Mouse (Mus musculus): Measurements from ENCODE around the gene Gm20388.
A peak's percentile ranks its signal among the peaks of the same experiment; 100 is the strongest.

Gene Gm20388

GRCm38 (mm10) chr8:120559654-120560053, 649.0 kb downstream of the Gm20388 start:
- no peak for DNase-seq

DNA sequence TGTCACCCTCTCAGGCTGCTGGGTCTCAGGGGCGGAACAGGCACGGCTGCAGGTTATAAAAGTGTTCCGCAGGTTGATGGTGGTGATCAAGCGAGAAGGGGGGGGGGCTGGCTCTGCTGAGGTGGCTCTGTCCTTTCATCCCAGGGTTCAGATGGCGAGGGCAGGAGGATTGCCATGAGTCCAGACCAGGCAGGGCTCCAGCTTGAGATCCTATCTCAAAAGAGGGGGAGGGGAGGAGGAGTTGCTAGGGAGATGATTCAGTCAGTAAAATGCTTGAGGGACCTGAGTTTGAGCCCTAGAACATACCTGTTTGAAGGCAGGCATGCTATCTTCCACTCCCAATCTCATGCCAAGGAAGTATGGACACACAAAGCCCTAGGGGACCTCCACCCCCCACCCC, 649.9 kb downstream of the Gm20388 start:
- no peak for DNase-seq

DNA sequence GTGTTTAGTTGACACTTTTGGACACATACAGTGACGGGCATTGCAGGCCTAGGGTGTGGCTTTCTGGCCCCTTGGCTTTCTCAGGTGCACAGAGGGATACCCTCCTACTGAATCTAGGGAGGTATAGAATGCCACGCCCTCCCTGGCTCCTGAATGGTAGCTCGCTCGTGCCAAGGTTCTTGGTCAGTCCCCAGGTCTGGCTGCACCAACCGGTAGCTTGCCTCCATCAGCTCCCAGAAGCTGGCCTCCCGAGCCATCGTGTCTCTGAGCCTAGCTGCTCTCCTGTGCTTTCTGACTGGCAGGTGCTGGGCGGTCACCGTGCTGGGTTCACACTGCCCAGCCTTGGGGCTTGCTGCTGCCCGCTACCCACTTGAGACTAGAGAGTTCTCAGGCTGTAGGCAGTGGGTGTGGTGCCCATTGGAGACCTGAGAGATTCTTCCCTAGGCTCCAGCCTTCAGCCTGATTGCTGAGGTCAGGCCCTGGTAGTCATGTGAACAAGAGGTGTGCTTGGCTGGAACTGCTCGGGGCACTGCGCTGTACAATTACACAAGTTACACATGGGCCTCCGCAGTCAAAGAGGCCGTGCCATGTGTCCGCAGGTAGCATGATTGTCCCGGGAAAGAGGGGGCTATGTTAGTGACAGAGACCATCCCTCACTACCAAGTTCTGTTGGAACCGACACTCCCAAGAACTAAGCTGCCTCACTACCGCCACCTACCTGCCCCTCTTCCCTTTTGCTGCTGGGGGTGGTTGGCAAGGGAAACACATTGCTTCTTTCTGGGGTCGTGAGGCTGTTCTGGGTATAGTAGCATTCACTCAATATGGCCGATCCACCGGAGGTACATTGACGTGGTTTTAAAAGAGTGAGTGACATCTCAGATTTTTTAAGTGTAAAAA, 651.1 kb downstream of the Gm20388 start:
- DNase-seq, result no peak

DNA sequence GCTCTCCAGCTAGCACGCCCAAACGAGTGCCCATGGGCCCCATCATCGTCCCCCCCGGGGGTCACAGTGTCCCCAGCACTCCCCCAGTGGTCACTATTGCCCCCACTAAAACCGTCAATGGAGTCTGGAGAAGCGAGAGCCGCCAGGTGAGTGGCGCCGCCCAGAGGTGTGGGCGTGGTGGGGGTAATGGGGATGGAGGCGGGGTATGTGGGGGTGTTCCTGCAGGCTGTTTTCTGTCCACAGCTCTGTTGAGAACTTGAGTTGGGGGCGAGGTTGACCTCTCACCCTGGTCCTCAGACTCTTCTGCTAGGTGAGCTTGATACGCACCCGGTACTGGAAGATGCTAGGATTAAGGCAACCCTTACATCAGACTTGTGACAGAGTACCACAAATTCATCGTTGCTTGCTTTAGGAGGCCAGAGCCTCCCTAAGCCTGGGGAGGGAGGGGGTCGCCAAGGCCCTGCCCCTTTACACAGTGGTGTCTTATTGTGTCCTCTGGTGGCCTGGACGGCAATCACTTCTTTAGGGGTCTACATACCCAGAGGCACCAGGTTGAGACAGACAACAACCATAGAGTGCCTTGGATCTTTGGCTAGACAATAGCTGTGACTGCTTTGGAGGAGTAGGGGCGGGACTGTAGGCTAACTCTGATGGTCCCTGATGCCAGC, 652.2 kb downstream of the Gm20388 start:
- DNase-seq, result no peak

GRCm38 (mm10) chr8:120563348-120563724, 652.7 kb downstream of the Gm20388 start:
- DNase-seq, result no peak

GRCm38 (mm10) chr8:120563851-120564837, 653.5 kb downstream of the Gm20388 start:
- peak; percentile 90 for DNase-seq

GRCm38 (mm10) chr8:120565151-120565711, 654.6 kb downstream of the Gm20388 start:
- no peak for DNase-seq

DNA sequence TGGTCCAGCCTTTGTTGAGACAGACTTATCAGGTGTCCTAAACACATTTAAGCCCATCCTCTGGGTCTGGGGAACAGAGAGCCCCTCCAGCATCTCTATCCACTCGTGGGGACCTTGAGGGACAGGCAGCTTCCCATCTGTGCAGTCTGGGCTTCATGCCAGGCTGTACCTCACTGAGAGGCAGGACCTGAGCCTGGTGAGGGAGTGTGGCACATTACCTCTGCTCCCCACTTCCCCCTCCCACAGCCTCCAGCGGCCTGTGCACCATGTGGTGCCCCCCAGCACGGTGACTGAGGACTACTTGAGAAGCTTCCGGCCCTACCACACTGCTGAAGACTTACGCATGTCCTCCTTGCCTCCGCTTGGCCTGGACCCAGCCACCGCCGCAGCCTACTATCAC, 656.0 kb downstream of the Gm20388 start:
- DNase-seq, result no peak

GRCm38 (mm10) chr8:120567731-120568130, 657.1 kb downstream of the Gm20388 start:
- DNase-seq, result no peak

- DNase-seq, result no peak
Observed at GRCm38 (mm10) chr8:120568164-120568798, 657.6 kb downstream of the Gm20388 start.

- no peak for DNase-seq
Observed at GRCm38 (mm10) chr8:120569123-120569522, 658.5 kb downstream of the Gm20388 start.

- DNase-seq, result peak; percentile 47 to 77
Observed at GRCm38 (mm10) chr8:120569939-120570715, 659.5 kb downstream of the Gm20388 start.

- DNase-seq, result no peak
Observed at GRCm38 (mm10) chr8:120571561-120571960, 660.9 kb downstream of the Gm20388 start.

DNA sequence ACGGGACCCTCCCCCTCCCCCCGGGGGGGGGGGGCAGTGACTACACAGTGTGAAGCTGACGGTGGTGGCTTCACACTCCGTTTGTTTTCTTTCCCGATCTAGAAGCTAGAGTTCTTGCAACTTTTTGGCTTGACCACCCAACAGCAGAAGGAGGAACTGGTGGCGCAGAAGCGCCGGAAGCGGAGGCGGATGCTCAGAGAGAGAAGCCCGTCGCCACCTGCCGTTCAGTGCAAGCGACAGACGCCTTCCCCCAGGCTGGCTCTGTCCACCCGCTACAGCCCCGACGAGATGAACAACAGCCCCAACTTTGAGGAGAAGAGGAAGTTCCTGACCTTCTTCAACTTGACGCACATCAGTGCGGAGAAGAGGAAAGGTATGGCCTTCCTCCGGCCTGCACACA, 661.9 kb downstream of the Gm20388 start:
- no peak for DNase-seq

DNA sequence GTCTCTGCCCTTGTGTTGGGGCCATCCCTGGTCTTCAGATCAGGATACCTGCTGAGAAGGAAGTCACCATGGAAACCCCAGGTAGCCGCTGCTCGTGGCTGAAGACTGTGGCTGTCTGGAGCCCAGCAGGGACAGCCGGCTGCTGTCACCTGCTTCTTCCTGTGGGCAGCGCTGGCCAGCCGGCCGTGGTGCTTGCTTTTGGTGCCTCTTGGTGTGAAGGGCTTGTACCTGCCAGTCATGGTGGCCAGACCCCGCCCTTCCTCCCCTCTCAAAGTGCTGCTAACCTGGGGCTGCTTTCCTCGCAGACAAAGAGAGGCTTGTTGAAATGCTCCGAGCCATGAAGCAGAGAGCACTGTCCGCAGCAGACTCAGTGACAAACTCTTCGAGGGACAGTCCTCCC, 663.2 kb downstream of the Gm20388 start:
- no peak for DNase-seq

- no peak for DNase-seq
Observed at GRCm38 (mm10) chr8:120574941-120575340, 664.3 kb downstream of the Gm20388 start.

- DNase-seq, result peak; percentile 77 to 81
Observed at GRCm38 (mm10) chr8:120575801-120576200, 665.2 kb downstream of the Gm20388 start.

DNA sequence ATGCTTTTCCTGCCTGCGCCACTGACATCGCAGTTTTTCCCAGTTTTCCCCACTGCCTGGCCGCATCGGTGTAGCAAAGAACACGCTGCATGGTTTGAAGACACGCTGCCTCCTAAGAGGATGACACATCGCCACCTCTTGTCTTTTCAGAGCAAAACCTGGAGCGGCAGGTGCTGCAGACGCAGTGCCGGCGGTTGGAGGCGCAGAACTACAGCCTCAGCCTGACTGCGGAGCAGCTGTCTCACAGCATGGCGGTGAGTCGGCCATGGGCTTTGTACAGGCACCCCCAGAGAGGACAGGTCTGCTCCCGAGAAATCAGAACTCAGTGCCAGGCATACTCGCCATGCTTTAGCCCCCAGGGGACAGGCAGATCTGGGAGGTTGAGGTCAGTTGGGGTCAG, 667.2 kb downstream of the Gm20388 start:
- no peak for DNase-seq

DNA sequence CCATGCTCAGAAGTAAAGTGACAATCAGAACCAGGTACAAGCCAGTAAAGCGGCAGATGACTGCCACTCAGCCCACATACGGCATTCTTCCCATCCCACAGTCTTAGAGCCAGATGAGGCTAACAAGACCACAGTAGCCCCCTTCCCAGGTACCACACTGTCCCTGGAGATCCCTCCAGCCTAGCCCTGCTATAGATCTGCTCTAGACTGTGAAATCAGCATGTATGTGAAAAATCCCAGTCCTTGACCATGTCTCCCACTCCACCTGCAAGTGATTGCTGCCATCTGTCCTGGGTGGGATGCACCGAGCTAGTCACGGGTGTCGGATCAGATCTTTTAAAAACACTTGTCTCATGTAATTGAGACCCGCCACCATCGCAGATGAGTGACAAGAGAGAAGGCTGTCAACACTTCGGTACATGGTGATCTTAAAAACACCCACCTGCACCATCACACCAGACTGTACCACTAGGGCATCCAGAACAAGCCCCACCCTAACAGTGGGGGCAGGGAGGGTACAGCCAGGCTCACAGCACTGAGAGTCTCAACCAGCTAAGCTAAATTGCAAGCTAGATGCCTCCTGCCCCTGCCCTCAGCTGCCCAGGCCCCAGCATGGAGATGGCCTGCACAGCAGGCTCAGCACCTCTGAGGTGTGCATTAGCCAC, 669.8 kb downstream of the Gm20388 start:
- DNase-seq, result no peak

DNA sequence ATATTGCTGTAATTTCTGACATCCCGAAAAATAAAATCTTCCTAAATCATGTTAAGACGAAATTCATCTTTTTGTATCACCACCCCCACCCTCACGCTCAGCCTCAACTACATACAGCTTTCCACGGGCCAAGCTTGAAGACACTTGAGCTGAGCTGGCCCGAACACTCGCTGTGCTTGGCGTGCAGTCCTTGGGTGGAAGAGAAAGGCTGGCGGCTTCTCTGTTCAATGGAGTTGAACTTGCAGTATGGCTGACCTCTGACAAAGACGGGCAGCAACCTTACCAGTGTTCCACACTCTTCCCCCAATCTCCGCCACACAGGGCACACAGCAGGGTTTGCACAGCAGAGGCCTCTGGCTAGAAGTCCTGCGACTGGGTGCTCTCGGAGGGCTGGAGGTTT, 670.7 kb downstream of the Gm20388 start:
- DNase-seq, result no peak

DNA sequence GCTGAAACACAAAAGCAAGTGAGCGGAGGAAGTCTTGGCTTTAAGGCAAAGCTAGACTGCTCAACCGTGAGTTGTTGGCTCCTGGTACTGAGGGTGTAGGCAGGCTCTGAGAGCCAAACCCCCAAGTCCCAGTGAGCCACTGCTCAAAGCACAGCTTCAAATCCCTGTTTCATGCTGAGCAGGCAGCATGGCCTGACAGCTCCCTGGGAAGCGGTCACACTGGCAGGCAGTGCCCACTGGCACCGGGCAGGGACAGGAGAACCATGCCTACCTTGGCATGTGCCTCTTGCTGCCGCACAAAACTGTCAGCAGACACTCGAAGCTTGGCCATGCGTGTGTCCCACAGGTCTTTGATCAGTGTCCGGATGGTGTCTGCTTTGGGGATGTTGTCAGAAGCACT, 671.2 kb downstream of the Gm20388 start:
- no peak for DNase-seq

All from kidney, adult 8-10 months (tissue).